Mouse (Mus musculus) heart, postnatal 14 days (tissue): Measurements from ENCODE around the gene Smtnl2. TPM values are rescaled to one million over a fixed set of nuclear protein-coding genes. Genes with fewer than 3 reads are reported as not detected.

ENCODE experiments used
- microRNA-seq, 2 experiments: library from miRNA; unstranded; fragments of <30 nt; microRNA quantifications; one replicate each; pipeline ENCODE4 v1.2.0; 2021 to 2022
- total RNA-seq, 2 experiments: library from RNA; stranded (reverse); gene quantifications; 2 replicates each; pipeline ENCODE4 v1.2.3; 2021

The Smtnl2 gene
- total RNA-seq, 2 experiments from 2014 or later, result 27.1 to 30.5 TPM

Small RNA genes within 50 kb of the gene (microRNA-seq; reads per million reads assigned to microRNA genes)
- gene Mir6338, result 0 reads per million in 2 experiments

Other genes with a start within 250 kb of the Smtnl2 start
- under 1 TPM; 0.41 to 0.74 TPM for gene Gm43951, start 204.9 kb downstream of the Smtnl2 start, total RNA-seq
- 1 to 10 TPM; 4.7 to 5.2 TPM for gene 4933427D14Rik, start 204.3 kb downstream of the Smtnl2 start, total RNA-seq
- 10 to 100 TPM; 40.3 to 43.6 TPM for gene Txndc17, start 204.2 kb downstream of the Smtnl2 start, total RNA-seq
- 10 to 100 TPM in 1 of 2 experiments, 1 to 10 TPM in 1; 9.1 to 11.9 TPM for gene Med31, start 196.1 kb downstream of the Smtnl2 start, total RNA-seq
- not detected for gene Slc13a5, start 144.5 kb downstream of the Smtnl2 start, total RNA-seq
- 10 to 100 TPM in 1 of 2 experiments, 1 to 10 TPM in 1; 8.9 to 10.7 TPM for gene Xaf1, start 110.1 kb downstream of the Smtnl2 start, total RNA-seq
- not detected for gene Fbxo39, start 97.3 kb downstream of the Smtnl2 start, total RNA-seq
- under 1 TPM in 1 of 2 experiments, not detected in 1; 0.26 TPM for gene Tekt1, start 49.3 kb downstream of the Smtnl2 start, total RNA-seq
- gene Ggt6, start 23.8 kb upstream of the Smtnl2 start, total RNA-seq, result under 1 TPM in 1 of 2 experiments, not detected in 1; 0.39 TPM
- gene Mybbp1a, start 29.6 kb upstream of the Smtnl2 start, total RNA-seq, result 10 to 100 TPM; 38.0 to 38.4 TPM
- 10 to 100 TPM; 16.5 to 16.8 TPM for gene Spns2, start 78.2 kb upstream of the Smtnl2 start, total RNA-seq
- gene Spns3, start 138.8 kb upstream of the Smtnl2 start, total RNA-seq, result under 1 TPM in 1 of 2 experiments, not detected in 1; 0.10 TPM
- 10 to 100 TPM; 54.9 to 60.6 TPM for gene Ube2g1, start 195.6 kb upstream of the Smtnl2 start, total RNA-seq